Mouse (Mus musculus): ENCODE measurements around the gene Dct.

GRCm38 (mm10) chr14:117972576-117972975 lies 79.5 kb downstream of the Dct start:
- TF ChIP-seq CTCF (IDR thresholded peaks at IDR 0.05; ENCODE audit: low read depth, low read length), result no peak
- TF ChIP-seq POLR2A (IDR thresholded peaks at IDR 0.05; ENCODE audit: borderline replicate concordance, low read depth, low read length), result no peak

Data from bone marrow macrophage, adult 2 months (primary cell).